Mouse (Mus musculus): Measurements from ENCODE around the gene Sh3gl2. TPM values are rescaled to one million over a fixed set of nuclear protein-coding genes. Genes with fewer than 3 reads are reported as not detected.

The Sh3gl2 gene
- polyA plus RNA-seq, 1 experiment from 2014 or later = 0.57 TPM

DNA sequence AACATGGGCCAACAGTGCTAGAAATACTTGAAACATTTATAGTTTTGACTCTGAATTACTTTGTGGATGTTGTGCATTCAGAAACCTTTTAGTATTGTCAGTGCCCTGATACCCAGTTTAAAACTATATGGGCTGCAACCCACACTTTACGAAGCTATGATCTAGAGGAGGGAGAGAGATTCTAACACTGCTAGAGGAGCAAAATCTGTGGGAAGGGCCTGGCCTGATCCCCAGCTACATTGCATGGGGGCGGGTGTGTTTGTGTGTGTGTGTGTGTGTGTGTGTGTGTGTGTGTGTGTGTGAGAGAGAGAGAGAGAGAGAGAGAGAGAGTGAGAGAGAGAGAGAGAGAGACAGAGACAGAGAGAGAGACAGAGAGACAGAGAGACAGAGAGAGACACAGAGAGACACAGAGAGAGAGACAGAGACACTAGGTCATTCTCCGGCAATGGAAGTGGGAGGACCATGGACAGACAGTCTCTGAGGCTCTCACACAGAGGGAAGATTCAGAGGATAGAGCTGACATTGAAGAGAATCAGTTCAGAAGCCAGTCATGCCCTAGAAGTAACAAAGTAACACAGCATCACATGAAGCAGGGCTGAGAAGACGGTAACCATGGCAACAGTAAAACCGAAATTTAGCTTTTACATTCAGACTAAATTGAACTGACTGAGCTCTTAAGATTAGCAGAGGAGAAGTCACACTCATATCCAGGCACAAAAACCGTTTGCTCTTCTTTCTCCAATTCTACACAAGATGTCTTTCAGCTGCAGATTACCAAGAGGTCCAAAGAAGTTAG lies 95.9 kb downstream of the Sh3gl2 start:
- DNase-seq (ENCODE audit: low spot score) = no peak

DNA sequence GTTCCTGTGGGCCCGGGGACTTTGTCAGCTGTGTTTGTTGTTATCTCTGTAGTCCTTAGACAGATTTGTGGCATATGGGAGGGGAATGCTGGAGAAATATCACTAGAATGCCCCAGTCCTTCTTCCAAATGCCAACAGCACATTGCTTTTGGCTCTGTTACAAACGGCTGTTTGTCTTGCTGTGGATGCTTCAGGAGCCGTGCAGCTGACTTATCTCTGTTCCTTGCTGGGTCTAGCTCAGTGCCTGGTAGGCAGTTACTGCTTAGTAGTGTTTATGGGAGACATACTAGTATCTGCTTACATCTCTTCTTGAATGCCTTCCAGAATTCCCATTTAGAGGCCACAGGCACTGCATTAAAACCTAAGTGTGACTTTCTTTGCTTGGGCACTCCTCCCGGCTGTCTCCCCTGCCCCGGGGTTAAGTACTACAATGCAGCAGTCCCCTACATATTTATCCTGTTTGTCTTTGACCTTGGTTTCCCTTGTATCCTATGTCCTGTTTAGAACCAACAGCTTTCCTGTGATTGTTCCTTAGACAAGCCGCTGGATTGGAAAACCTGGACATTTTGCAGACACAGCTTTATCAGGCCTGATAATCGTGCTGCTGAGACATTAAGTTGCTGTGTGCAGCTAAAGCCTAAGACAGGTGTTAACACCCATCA lies 101.1 kb downstream of the Sh3gl2 start:
- no peak for DNase-seq (ENCODE audit: low spot score)

DNA sequence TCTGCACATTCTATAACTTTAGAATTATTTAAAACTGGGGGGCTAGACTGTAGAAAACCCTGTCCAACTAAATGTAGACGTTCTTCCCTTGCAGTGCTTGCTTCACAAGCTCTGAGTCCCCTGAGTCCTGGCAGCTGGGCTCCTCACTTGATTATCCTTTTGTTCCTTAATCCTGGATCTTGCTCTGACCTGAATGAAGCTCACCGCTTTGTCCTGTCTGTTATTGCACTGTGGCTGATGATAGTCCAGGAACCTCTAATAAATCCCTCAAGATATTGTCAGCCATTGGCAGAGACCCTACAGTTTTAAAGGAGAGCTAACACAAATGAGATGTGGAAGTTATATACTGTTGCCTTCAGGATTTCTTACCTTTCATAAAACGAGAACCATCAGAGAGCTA lies 114.2 kb downstream of the Sh3gl2 start:
- DNase-seq (ENCODE audit: low spot score) = no peak

DNA sequence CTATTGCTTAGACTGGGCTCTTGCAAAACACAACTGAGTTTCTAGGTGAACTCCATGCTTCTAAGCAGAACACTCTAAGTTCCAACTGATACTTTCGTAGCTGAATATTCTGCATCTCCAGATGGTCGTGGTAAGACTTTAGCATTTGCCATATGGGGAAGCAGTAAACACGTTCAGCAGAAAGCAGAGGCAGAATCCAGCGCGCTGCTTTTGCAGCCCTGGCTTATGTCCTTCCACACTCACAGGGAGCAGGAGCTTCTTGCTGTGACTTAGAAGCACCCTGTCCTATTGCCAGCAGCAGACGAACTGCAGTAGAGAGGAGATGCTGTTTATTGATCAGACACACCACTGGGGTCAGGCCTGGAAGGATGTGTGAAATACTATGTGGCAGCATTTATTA lies 120.5 kb downstream of the Sh3gl2 start:
- no peak for DNase-seq (ENCODE audit: low spot score)

DNA sequence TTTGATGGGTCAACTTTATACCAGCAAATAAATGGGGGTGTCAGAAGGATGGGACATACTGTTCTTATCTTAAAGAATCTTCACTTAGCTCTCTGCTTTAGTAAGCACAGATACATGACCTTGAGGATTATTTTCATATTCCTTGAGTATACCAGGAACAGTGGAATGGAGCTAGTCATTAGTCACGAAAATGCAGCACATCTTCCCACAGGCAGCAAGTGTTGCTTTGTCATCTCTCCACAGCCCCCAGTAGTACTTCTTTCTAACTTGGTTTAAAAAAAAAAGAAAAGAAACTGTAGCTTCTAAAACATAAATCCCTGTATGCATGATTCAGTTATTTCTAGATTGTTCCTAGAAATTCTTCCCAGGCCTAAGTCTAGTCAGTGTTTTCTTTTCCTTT lies 121.1 kb downstream of the Sh3gl2 start:
- DNase-seq (ENCODE audit: low spot score) = no peak

DNA sequence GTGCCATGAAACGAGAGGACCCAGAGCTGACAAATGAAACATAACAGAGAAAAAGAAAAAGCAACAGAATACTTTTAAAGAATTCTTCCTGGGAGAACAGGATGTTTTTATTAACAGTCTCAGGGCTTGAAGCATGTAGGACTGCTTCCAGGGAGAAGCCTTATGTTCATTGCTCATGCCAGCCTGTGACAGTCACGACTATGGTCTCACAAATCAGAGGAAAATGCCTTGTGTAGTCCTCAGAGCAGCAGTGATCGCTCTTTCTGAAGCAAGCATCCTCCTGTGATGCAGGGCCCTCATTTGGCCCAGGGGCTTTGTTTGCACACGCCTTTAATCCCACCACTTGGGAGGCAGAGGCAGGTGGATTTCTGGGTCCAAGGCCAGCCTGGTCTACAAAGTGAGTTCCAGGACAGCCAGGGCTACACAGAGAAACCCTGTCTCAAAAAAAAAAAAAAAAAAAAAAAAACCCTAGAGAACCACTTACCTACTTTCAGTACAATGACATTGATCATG lies 129.8 kb downstream of the Sh3gl2 start:
- no peak for DNase-seq (ENCODE audit: low spot score)

DNA sequence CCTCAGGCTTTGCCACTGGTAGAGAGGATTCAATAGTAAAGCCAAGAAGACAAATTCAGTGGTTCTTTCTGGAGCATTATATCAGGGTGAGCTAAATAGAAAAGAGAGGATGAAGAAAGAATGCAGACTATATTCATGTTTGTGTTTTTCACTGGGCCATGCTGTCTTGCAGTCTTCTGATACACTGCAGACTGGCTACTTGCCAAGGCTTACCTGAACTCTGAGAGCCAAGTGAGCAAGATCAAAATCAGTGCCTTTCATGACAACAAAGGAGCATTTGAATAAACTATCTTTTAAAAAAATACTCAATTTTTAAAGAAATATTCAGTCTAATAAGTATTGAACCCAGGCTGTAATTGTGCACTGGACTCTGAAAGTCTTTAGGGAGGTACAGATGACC lies 131.4 kb downstream of the Sh3gl2 start:
- DNase-seq (ENCODE audit: low spot score) = no peak

DNA sequence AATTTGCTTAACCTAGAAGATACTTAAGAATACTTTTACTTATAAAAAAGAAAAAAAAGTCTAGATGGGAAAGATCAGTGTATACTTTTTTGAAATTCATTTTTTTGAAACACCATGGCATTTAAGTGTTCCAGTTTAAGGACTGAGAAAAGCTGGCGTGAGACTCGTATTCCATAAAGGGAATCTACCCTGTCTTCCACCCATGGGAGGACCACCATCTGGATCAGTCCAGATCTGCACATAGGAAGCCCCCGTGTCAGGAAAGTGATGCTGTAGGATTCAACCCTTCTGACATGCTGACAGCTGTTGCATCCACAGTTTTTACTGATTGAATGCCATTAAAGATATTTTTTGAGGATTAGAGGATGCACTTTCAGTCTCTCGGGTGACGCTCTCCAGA lies 134.2 kb downstream of the Sh3gl2 start:
- no peak for DNase-seq (ENCODE audit: low spot score)

DNA sequence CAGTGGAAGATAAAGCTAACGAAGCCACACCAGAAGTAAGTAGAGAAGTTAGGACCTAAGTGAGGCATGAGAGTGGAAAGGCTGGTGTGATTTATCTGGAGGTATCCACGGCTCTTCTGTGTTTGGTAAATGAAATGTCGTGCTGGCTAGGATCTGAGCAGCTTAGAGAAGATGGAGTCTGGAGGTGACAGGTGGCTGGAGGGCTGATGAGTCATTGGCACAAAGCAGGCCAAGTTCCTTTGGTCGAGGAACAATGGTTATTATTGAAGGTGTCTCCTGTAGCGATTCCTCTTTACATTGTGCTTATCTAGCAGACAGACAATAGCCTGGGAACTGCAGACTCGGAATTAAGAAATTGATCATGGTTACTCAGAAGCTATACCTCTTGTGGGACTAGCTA lies 135.8 kb downstream of the Sh3gl2 start:
- DNase-seq (ENCODE audit: low spot score) = no peak

DNA sequence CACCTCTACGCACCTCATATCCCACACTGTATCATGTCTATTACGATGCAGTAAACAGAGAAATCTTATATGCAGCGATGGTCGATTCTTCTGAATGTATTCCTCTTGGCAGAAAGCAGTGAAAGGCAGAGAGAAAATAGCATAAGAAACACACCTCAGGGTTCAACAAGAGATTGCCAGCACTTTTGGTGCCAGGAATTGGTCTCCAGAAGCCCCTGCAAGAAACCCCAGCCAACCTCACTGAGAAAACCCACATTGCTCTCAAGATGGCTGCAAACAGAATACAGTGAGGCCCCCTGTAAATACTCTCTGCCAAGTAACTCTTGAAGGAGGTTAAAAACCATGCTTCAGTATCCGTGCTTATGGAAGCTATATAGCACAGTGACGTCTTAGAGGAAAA lies 141.0 kb downstream of the Sh3gl2 start:
- no peak for DNase-seq (ENCODE audit: low spot score)

DNA sequence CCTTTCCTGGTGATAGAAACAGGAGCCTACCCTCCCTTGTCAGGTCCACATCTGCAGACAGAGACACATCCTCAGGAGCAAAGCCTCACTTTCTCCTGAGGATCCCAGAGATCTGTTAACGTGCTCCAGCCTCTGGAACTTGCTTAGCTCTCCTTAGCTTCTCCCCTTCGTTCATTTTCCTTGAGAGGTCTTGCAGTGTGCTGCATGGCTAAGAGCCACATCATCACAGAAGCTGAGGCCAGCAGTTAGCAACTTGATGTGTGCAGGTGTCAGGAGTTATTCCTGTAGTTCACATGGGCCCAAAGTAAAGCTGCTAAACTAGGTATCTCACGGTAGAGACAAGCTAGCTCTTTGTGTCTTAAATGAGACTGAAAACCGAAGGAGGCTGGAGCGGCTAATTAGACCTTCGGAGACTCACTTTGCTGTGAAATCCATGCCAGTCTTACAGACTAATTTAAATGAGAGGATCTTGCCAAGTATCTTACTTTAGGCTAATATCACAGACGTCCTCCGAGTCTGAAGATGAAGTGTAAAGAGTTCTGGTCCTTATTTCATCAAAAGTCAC lies 143.2 kb downstream of the Sh3gl2 start:
- DNase-seq (ENCODE audit: low spot score) = no peak

DNA sequence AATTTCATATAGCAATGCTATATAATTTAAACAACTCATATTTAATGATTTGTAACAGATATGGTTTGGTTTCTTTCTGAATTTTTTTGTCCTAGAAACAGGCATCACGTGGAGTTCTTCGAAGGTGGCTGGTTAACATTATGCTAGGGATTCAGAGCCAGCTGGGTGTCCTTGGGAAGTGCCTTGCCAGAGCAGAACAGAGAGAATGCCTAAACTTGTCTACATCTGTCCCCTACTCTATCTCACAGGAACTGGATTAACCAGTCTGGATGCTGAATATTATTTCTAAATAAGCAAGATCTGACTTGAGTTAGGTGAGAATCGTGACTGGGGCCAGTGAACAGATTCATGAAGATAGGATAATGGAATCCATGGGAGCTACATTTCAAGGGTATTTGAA lies 157.7 kb downstream of the Sh3gl2 start:
- DNase-seq (ENCODE audit: low spot score) = no peak

DNA sequence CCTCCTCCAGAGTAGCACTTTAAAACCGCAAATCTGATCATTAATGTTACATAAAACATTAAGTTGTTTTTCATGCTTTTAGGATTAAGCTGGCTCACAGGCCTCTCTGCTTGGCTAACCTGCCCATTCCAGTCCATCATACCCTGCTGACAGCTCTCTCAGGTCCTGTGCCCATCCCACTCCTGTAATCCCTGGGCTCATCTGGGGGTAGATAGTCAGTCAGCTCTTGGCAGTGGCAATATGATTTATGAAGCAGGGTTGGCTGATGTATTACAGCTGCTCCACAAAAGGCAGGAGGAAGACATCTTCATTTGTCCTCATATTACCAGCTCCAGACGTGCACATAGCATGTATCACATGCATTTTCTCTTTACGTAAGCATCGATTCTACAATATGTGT lies 158.3 kb downstream of the Sh3gl2 start:
- DNase-seq (ENCODE audit: low spot score) = no peak

DNA sequence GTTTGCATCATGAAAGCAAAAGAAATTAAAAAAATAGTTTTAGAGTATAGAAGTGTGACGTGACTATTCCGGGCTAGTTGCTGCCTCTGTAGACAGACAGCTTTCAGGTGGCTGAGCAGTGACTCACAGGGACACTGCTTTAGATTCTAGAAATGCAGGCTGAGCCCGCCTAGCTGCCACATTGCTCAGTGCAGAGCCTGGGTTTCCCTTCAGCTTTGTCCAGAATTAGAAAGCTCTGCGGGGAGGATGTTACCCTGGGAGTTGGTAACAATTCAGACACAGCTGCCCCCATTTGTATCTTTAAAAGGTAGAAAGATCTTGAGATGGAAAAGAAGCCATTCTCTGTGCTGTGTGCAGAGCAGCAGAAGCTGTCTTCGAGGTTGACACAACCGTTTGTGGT lies 166.1 kb downstream of the Sh3gl2 start:
- DNase-seq (ENCODE audit: low spot score) = no peak

DNA sequence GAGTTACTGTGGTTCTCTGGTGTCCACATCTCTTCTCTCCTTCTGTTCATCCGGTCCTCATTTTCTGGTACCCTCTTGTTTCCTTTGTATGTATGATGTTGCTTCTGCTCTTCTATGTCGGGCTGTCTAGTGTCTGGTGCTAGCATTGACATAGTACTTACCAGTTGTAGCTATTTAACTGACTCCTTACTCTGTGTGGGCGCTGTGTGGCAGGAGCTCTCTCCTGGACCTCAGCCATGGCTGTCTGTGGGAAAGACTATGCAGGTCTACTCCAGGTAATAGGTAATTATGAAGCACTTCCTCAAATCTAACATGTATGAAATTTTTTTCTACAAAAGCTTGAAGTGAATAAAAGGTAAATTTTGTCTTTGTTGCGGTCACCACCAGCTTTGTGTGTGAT lies 169.9 kb downstream of the Sh3gl2 start:
- no peak for DNase-seq (ENCODE audit: low spot score)

DNA sequence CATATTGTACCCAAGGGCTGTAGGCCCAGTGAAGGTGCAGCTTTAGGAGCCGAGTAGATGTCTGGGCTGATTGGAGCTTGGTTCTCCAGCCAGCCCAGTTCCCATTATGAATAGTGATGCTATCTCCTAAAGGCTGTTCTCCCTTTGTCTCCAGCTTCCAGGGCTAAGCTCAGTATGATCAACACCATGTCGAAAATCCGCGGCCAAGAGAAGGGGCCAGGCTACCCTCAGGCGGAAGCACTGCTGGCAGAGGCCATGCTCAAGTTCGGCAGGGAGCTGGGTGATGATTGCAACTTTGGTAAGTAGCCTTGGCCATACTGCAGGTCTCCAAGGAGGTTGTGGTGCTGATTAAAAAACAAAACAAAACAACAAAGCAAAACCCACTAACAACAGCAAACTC lies 171.3 kb downstream of the Sh3gl2 start:
- DNase-seq (ENCODE audit: low spot score) = no peak

DNA sequence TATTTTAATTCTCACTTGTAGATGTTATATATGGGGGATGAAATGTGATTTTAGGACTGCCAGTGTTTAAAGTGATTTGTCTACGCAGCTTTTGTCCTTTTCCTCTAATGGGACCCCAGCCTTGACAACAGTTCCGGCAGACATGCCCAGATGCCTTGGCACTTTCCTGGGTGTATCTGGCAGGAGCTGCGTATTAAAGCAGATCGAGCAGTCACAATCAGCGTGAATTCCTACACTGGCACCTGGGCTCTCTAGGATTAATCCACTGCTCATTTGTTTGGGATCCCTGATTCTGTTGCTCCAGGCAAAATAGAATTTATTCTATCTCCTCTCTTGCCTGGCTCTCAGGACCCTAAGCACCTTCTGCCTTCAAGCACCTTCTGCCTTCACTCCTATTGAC lies 171.7 kb downstream of the Sh3gl2 start:
- no peak for DNase-seq (ENCODE audit: low spot score)

DNA sequence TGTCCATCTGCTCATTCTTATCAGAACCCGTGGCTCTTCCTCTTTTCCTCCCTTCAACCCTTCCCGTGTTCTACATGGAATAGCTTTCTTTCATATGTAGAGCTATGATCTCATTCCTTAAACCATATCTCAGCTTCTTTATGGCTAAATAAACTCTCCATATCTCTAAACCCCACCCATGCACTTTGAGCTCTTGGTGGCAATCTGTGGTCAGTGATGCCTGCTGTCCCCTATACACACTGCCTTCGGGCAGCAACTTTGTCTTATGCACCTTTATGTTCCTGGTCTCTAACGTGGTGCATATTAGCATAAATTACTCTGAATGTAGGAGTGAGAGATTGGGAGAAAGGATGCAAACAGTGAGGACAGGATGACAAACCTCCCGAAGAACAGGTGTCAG lies 180.3 kb downstream of the Sh3gl2 start:
- no peak for DNase-seq (ENCODE audit: low spot score)

DNA sequence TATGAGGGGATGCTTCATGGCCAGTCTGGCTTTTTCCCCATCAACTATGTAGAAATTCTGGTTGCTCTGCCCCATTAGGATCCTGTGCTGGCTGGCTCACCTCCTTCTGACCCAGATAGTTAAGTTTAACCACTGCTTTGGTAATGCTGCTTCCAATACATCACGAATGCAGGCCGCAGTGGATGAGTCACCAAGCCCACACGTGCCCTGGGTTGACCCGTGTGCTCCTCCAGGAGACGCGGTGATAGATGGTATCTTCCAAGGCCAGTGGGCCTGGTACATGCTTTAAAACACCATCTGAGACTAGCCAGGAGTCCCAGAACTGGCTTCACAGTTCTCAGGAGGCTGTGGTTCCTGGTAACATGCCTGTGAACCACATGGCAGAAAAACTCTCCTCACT lies 182.8 kb downstream of the Sh3gl2 start:
- DNase-seq (ENCODE audit: low spot score) = no peak

DNA sequence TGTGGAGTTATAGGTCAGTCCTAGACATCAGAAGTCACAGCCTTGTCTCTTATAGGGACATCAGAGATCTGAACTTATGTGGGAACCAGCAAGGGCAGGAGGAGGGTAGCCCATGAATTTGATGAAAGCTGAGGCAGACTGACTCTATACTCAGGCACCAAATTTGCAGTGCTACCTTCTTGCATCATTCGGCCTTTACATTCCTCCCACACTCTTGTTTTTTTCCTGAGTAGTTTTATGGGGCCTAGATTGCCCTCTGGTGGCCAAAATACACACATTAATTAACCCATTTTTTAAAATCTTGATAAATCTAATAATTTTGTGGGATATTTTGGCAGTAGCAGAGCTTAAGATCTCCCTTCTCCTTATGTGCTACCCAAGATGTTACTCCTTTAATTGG lies 186.9 kb downstream of the Sh3gl2 start:
- DNase-seq (ENCODE audit: low spot score) = no peak

DNA sequence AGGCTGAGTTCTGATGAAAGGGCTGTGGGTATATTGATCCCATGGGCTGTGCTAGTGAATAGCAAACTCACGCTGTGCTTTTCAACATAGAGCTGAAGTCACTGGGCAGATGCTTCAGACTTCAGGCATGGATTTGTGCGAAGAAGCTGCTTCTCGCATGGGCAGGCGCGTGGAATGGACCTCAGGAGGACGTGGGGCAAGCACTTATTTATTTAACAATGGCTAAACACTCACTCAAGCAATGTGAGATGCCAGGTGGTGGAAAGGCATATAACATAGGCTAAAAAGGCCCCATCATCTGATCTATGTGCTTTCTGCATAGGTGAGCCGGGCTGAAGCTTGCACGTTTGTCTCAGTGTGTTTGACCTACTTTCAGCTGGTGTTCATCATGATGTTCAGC lies 193.8 kb downstream of the Sh3gl2 start:
- DNase-seq (ENCODE audit: low spot score) = no peak

DNA sequence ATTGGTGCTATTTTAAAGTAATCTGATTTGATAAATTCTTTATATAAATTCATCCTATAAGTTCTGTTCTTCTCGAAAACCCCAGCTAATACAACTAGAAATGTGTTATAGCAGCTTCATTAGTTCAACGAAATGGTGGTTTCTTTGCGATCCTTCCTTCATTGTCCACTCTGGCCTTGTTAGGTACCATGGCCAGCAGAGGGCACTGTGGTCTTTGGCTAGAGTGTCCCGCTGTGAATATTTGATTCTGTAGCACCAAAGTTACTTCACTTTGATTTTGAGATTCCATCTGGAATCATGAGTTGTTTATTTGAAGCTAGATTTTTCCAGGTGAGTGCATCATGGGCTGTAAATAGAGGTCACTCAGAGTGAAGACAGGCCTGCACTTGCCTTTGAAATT lies 197.9 kb downstream of the Sh3gl2 start:
- peak; percentile 34 for DNase-seq (ENCODE audit: low spot score)
